Mouse (Mus musculus) embryonic facial prominence, embryonic 13.5 days (tissue): Measurements from ENCODE around the gene Col28a1. TPM values are rescaled to one million over a fixed set of nuclear protein-coding genes. Genes with fewer than 3 reads are reported as not detected.
A peak's percentile ranks its signal among the peaks of the same experiment; 100 is the strongest.
"Not testable (repeated sequence)": the region's sequence is repeated elsewhere in the genome, so short reads cannot be mapped to it uniquely, and the experiment has no call there.

ENCODE experiments used
- ATAC-seq: fragments of 200-750 bp; cut with Nextera tagmentation; 2 replicates; pipeline ENCODE4 v1.8.0; 2017; ENCODE audit warnings: low read depth; ENCODE audit not compliant: insufficient number of reproducible peaks, insufficient read depth, low FRiP score, low TSS enrichment
- H3K27ac ChIP-seq: fragments of 300-500 bp; sonication (generic); 2 replicates; pipeline ENCODE4 v1.5.1; 2015; ENCODE audit warnings: moderate library complexity, mild to moderate bottlenecking, inconsistent platforms
- H3K27me3 ChIP-seq: fragments of 300-500 bp; sonication (generic); 2 replicates; pipeline ENCODE4 v1.6.1; 2015; ENCODE audit warnings: mild to moderate bottlenecking, inconsistent platforms
- H3K36me3 ChIP-seq: fragments of 300-500 bp; sonication (generic); 2 replicates; pipeline ENCODE4 v1.6.1; 2015; ENCODE audit warnings: mild to moderate bottlenecking, inconsistent platforms
- H3K4me1 ChIP-seq: fragments of 300-500 bp; sonication (generic); 2 replicates; pipeline ENCODE4 v1.6.1; 2015; ENCODE audit warnings: inconsistent platforms
- H3K4me2 ChIP-seq: fragments of 300-500 bp; sonication (generic); 2 replicates; pipeline ENCODE4 v1.6.1; 2015; ENCODE audit warnings: moderate library complexity, mild to moderate bottlenecking, inconsistent platforms
- H3K4me3 ChIP-seq: fragments of 300-500 bp; sonication (generic); 2 replicates; pipeline ENCODE4 v1.5.1; 2015; ENCODE audit warnings: mild to moderate bottlenecking, inconsistent platforms
- H3K9ac ChIP-seq: fragments of 300-500 bp; sonication (generic); 2 replicates; pipeline ENCODE4 v1.6.1; 2015; ENCODE audit warnings: mild to moderate bottlenecking, inconsistent platforms
- H3K9me3 ChIP-seq: fragments of 300-500 bp; sonication (generic); 2 replicates; pipeline ENCODE4 v1.6.1; 2016; ENCODE audit warnings: inconsistent platforms
- WGBS: fragments of 180-500 bp; shearing (Covaris S2); methylation state at CpG from one replicate; pipeline ENCODE4 v1.1.7; 2015; ENCODE audit warnings: mixed read lengths; 5-methylcytosine and 5-hydroxymethylcytosine counted together
- polyA plus RNA-seq: library from polyadenylated mRNA; unstranded; fragments of >200 nt; fragmentation: Nextera tagmentation; extraction: Ambion mirVana; gene quantifications from 2 replicates; pipeline ENCODE4 v1.2.1, GENCODE M21; 2015

The Col28a1 gene
- polyA plus RNA-seq, 1 experiment from 2014 or later: 0.28 TPM

DNA sequence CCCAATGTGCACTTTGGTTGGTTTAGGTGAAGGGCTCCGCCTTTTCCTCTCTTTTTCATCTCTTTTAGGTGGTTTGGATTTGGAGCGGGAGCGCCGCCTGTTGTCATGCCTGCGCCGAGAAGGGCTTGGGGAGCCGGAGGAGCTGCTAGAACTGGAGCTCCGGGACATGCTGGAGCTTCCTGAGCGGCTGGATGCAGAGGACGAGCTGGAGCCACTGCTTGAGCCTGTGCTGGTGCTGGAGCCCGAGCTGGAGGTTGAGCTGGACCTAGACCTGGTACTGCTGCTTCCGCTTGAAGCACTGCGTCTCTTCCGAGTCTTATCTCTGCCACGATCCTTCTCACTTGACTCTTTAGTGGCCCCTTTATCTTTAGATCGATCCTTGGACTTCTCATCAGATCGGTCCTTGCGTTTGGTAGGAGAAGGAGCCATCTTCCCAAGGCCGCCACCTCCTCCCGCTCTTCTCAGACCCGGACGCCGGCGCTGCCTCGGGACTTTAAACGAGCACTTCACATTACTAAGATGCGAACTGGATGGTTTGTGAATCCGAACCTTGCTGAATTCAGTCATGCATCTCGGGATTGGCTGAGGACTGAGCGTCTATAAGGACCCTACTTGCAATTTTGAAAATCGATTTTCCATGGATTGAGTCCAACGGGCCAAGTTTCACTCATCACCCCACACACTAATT lies 209.3 kb downstream of the Col28a1 start:
- H3K4me1 ChIP-seq, ATAC-seq, H3K9me3 ChIP-seq, H3K27ac ChIP-seq, H3K36me3 ChIP-seq, H3K27me3 ChIP-seq: not testable (repeated sequence)
- Histone ChIP-seq H3K4me3 (peak overlapping the region; percentile 26), H3K9ac (0 out of 2 replicates have a peak overlapping the region, but pooled peaks have one; percentile 36), H3K4me2 (peak overlapping the region; percentile 45)
- 61% methylated on average over 32 of the region's 32 CpGs for WGBS

DNA sequence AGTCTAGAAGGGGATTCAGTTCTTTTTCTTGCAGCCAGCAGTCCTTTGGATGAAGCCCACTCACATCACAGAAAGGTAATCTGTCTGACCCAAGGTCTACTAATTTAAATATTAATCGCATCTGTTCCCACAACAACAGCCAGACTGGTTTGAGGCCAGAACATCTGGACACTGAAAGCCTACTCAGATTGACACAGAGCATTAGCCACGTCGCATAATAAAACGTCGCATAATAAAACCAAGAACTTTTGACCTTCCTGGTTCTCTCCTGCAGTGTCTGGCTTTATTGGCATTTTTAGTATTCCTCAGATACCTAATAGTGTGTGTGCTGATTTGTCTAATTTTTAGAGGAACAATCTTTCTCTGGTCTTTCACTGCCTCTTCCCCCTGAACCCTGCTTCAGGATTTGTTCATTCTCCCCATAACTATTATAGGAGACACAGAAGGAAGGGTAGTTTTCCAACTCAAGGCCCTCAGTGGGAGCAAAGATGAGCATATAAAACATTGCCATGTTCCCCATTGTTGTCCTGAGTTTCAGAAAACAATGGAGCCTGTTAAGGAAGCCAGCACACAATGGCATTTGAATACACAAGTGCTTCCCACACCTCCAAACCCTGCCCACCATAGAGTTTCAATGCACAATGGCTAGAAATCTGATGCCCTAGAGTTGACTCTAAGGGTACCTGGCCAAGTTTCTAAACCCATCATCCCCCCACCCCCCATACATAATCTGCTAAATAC lies 221.2 kb downstream of the Col28a1 start:
- no peak overlapping the region for H3K4me3 ChIP-seq
- H3K9ac ChIP-seq: no peak overlapping the region
- no peaks in the 10 kb centered on the region for H3K27me3 ChIP-seq
- ATAC-seq: no peak
- 51% methylated on average over 5 of the region's 5 CpGs for WGBS
- H3K4me2 ChIP-seq: no peak overlapping the region
- H3K9me3 ChIP-seq: no peaks in the 10 kb centered on the region
- no peaks in the 10 kb centered on the region for H3K36me3 ChIP-seq
- H3K27ac ChIP-seq: no peak overlapping the region
- peaks cover 5% of the 10 kb centered on the region for H3K4me1 ChIP-seq

DNA sequence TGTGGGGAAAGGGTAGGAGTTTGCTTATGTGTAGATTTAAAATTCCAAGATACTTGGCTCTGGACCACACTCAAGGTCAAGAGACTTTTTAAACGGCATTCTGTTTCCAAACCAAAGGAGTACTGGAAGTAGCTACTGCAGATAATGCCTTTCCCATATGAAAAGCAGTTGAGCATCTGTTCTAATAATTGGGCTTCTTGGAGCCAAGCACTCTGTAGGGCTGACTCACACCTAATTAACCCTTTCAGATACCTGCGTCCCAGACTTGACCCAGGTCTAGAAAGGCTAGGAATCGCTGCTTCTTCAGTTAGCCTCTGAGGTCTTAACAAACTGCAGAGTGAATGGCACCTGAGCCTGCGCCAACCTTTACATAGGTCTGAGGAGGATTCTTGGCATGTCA lies 223.0 kb downstream of the Col28a1 start:
- Histone ChIP-seq H3K4me3 (no peak overlapping the region), H3K4me2 (no peak overlapping the region), H3K9me3 (no peaks in the 10 kb centered on the region), H3K27me3 (no peaks in the 10 kb centered on the region), H3K4me1 (peaks cover 12% of the 10 kb centered on the region), H3K9ac (no peak overlapping the region), H3K27ac (no peak overlapping the region), H3K36me3 (no peaks in the 10 kb centered on the region)
- 88% methylated on average over 4 of the region's 4 CpGs for WGBS
- ATAC-seq: no peak

DNA sequence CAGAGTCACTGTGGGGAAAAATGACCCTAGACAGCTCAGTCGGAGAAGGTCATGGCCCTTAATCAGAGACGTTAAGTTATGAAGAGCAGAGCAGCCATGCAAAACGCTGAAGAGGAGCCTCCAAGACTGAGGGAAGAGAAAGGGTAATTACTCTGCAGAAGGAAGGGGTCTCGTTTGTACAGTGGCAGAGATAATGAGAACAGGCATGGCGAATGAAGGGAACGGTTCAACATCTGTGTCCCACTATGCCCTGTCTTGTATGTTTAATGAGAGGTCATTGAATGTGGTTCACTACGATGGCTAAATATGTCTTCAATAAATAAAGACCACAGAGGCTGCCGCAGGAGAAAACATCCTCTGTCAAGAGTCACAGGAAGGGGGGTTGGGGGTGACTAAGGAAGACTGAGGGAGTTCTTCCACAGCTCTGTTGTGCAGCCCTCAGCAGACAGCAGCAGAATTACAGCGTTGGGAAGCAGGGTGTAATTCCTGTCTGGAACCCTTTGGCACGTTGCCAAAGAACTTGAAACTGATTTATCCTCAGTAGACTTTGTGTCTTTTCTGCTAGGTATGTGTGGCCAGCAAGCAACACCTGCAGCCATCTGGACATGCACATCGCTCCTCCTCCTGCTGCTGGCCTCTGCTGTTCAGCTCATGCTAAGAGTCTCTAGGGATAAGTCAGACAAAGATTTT lies 226.4 kb downstream of the Col28a1 start:
- no peak overlapping the region for H3K4me2 ChIP-seq
- H3K9ac ChIP-seq: no peak overlapping the region
- no peaks in the 10 kb centered on the region for H3K9me3 ChIP-seq
- peaks cover 12% of the 10 kb centered on the region for H3K4me1 ChIP-seq
- H3K36me3 ChIP-seq: no peaks in the 10 kb centered on the region
- H3K4me3 ChIP-seq: no peak overlapping the region
- ATAC-seq: peak; percentile 81
- H3K27ac ChIP-seq: peak overlapping the region; percentile 16; the same call in 1 of the 2 replicates
- WGBS: 22% methylated on average over 11 of the region's 11 CpGs
- no peaks in the 10 kb centered on the region for H3K27me3 ChIP-seq

DNA sequence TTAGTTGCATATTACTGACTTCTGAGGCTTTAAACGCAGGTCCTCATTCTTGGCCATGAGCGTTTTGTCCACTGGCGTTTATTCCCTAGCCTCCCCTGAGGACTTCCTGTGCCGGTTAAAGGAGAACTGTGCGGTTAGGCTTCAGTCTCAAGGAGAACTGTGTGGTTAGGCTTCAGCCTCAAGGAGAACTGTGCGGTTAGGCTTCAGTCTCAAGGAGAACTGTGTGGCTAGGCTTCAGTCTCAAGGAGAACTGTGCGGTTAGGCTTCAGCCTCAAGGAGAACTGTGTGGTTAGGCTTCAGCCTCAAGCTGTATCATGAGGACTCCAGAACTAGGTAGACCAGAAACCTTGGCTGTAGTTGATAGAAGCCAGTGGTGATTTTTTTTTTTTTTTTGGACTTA lies 229.7 kb downstream of the Col28a1 start:
- no peak overlapping the region for H3K27ac ChIP-seq
- H3K4me3 ChIP-seq: no peak overlapping the region
- H3K4me1 ChIP-seq: peaks cover 12% of the 10 kb centered on the region
- no peaks in the 10 kb centered on the region for H3K36me3 ChIP-seq
- H3K4me2 ChIP-seq: no peak overlapping the region
- H3K9ac ChIP-seq: no peak overlapping the region
- H3K9me3 ChIP-seq: no peaks in the 10 kb centered on the region
- ATAC-seq: no peak
- WGBS: 88% methylated on average over 7 of the region's 7 CpGs
- H3K27me3 ChIP-seq: no peaks in the 10 kb centered on the region

DNA sequence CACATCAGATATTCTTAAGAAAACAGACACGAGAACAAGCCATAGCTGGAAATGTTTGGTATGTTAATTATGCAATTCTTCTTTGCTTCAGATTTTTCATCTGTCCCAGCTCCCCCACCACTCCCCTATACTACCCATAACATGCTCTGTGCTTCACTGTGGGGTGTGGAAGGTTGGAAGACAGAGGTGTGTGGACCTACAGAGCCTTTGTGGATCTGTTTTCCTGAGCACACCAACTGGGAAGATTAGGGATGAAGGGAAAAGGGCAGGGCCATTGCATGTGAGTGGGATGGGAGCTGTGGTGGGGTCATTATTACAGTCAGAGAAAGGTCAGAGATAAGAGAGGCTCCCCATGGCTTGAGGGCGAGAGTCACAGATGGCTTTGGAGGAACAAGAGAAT lies 240.2 kb downstream of the Col28a1 start:
- H3K4me3 ChIP-seq: no peak overlapping the region
- H3K36me3 ChIP-seq: no peaks in the 10 kb centered on the region
- ATAC-seq: no peak
- no peak overlapping the region for H3K27ac ChIP-seq
- H3K9me3 ChIP-seq: no peaks in the 10 kb centered on the region
- WGBS: 36% methylated on average over 2 of the region's 2 CpGs
- H3K4me2 ChIP-seq: no peak overlapping the region
- H3K27me3 ChIP-seq: no peaks in the 10 kb centered on the region
- H3K4me1 ChIP-seq: no peaks in the 10 kb centered on the region
- H3K9ac ChIP-seq: no peak overlapping the region

DNA sequence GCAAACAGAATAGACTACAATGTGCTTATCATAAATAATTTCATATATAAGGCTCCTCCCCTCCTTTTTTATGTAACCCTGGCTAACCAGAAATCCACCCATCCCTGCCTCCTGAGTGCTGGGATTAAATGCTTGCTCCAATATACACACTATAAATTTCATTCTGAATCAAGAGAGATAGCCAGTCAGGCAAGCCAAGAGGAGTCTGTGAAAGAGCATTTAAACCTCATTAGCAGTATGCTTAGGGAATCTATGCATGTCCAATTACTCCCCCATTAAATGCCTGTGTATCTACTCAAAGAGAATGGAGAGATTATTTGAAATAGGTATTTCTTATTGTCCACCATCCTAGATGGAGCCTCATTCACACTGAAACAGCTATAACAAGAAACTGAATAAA lies 240.6 kb downstream of the Col28a1 start:
- H3K27ac ChIP-seq: no peak overlapping the region
- H3K9ac ChIP-seq: no peak overlapping the region
- no peaks in the 10 kb centered on the region for H3K9me3 ChIP-seq
- ATAC-seq: no peak
- no peaks in the 10 kb centered on the region for H3K27me3 ChIP-seq
- no peaks in the 10 kb centered on the region for H3K36me3 ChIP-seq
- no peak overlapping the region for H3K4me2 ChIP-seq
- H3K4me3 ChIP-seq: no peak overlapping the region
- H3K4me1 ChIP-seq: no peaks in the 10 kb centered on the region

Other genes starting within 250 kb of the Col28a1 start
- gene Mios, start 16.6 kb upstream of the Col28a1 start, polyA plus RNA-seq: 26.8 and 28.6 TPM in 2 replicates
- gene Rpa3, start 66.6 kb upstream of the Col28a1 start, polyA plus RNA-seq: 164 and 171 TPM in 2 replicates
- gene Umad1, start 66.7 kb upstream of the Col28a1 start, polyA plus RNA-seq: 15.0 and 20.9 TPM in 2 replicates
- gene Gm45062, start 66.8 kb upstream of the Col28a1 start, polyA plus RNA-seq: 10.0 and 14.2 TPM in 2 replicates